Mouse (Mus musculus) midbrain, embryonic 14.5 days (tissue): ENCODE data around the gene Vsir. TPM values are rescaled to one million over a fixed set of nuclear protein-coding genes. Genes with fewer than 3 reads are reported as not detected.

Source experiments
- ATAC-seq: fragments of 200-750 bp; cut with Nextera tagmentation; 2 replicates; pipeline ENCODE4 v1.8.0; 2017; ENCODE audit warnings: moderate number of reproducible peaks, moderate library complexity; ENCODE audit not compliant: low FRiP score, low TSS enrichment
- DNase-seq: peaks from one replicate; pipeline ENCODE4 v3.0.0-alpha.2; 2015
- H3K27ac ChIP-seq: fragments of 300-500 bp; sonication (generic); replicated peaks from 2 replicates; pipeline ENCODE4 v1.5.1; 2014; ENCODE audit warnings: mild to moderate bottlenecking, low read depth, low read length, moderate library complexity
- H3K27me3 ChIP-seq: fragments of 300-500 bp; sonication (generic); 2 replicates; pipeline ENCODE4 v1.6.1; 2014; ENCODE audit warnings: low read length, control low read depth, mixed read lengths; ENCODE audit not compliant: control insufficient read depth, insufficient read depth
- H3K36me3 ChIP-seq: fragments of 300-500 bp; sonication (generic); 2 replicates; pipeline ENCODE4 v1.6.1; 2014; ENCODE audit warnings: low read length, control low read depth; ENCODE audit not compliant: control insufficient read depth, insufficient read depth
- H3K4me1 ChIP-seq: fragments of 300-500 bp; sonication (generic); 2 replicates; pipeline ENCODE4 v1.6.1; 2014; ENCODE audit warnings: mild to moderate bottlenecking, antibody characterized with exemption, low read length, control low read depth; ENCODE audit not compliant: control insufficient read depth, insufficient read depth
- H3K4me2 ChIP-seq: fragments of 300-500 bp; sonication (generic); 2 replicates; pipeline ENCODE4 v1.6.1; 2014; ENCODE audit warnings: mild to moderate bottlenecking, low read length, moderate library complexity
- H3K4me3 ChIP-seq: fragments of 300-500 bp; sonication (generic); replicated peaks from 2 replicates; pipeline ENCODE4 v1.5.1; 2014; ENCODE audit warnings: low read depth, low read length
- H3K9ac ChIP-seq: fragments of 300-500 bp; sonication (generic); replicated peaks from 2 replicates; pipeline ENCODE4 v1.6.1; 2014; ENCODE audit warnings: mild to moderate bottlenecking, low read length, moderate library complexity
- H3K9me3 ChIP-seq: fragments of 300-500 bp; sonication (generic); 2 replicates; pipeline ENCODE4 v1.6.1; 2016; ENCODE audit warnings: low read length, control low read depth, mixed read lengths; ENCODE audit not compliant: control insufficient read depth
- WGBS: fragments of 180-500 bp; shearing (Covaris S2); extraction: QIAGEN DNeasy Blood & Tissue Kit; methylation state at CpG from one replicate; pipeline ENCODE4 v1.1.7; 2014; 5-methylcytosine and 5-hydroxymethylcytosine counted together
- polyA plus RNA-seq: library from polyadenylated mRNA; unstranded; fragments of >200 nt; fragmentation: Nextera tagmentation; extraction: Ambion mirVana; gene quantifications from 2 replicates; pipeline ENCODE4 v1.2.1, GENCODE M21; 2014

Vsir gene
- polyA plus RNA-seq, 1 experiment from 2014 or later = 2.7 TPM

DNA sequence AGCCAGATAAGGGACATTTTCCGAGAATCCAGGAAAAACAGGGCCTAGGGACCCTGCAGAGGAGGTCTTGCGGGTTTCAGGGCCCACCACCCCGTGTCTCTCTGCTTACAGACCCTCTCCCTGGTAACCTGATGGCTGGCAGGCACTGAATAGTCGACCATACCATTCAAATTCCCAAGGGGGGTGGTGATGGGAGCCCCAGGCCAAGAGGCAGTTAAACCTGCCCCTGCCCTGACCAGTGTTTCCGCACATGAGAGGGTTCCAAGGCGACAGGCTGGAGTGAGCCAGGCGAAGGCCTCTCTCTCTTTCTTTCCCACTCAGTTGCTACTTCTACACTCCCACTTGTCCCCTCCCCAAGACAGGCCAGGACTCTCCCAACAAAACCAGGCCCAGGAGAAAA, 52.8 kb downstream of the Vsir start, which contains the start of gene Gm17455:
Gene Gm17455, plus strand, starts transcription at position 278 of the 400 bp plus-strand sequence.
- no peaks in the 10 kb centered on the region for H3K9me3 ChIP-seq
- H3K4me3 ChIP-seq = no peak within 1 kb of the TSS
- no peaks in the 10 kb centered on the region for H3K27me3 ChIP-seq
- ATAC-seq = no peak
- DNase-seq = peak; percentile 36
- H3K4me2 ChIP-seq = no peak within 1 kb of the TSS
- no peak within 1 kb of the TSS; the same call in 1 of the 2 replicates for H3K27ac ChIP-seq
- no peaks in the 10 kb centered on the region for H3K36me3 ChIP-seq
- 32% methylated on average over 7 of the region's 7 CpGs for WGBS
- 0 out of 2 replicates have a peak within 1 kb of the TSS, but pooled peaks have one; percentile 6 for H3K9ac ChIP-seq
- H3K4me1 ChIP-seq = peaks cover 3% of the 10 kb centered on the region; the same call in 1 of the 2 replicates

DNA sequence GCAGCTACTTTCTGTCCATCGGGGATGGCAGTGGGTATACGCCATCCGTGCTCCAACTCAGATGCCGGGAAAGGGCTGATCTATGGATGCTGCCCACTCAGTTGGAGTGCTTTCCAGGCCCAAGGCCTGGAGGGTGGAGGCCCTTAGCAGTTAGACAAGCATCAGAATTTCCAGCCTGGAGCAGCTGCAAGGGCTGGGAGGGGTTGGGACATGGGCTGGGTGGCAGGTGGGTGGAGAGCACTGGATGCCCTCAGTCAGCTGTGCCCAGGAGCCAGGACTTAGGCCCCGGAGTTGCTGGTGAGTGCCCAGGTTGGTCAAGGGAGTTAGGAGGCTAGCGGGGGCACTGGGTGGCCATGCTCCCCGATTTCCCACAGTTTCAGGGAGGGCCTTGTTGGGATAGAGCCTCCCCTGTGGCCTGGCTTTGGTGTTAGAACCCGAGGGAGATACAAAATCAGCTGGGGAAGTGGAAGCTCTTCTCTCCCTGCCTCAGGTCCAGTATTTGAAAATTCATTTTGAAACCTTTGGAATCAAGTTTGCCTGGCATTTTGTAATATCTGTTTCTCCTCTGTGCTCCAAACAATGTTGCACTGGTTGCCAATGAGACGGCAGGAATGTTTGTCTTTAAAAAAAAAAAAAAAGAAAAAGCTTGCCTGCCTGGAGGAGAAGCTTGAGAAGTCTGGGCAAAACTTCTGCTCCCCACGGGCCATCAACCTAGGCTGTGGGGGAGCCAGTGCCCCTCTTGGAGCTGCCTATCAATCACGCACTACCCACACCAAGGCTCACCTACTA, 54.0 kb downstream of the Vsir start:
- 76% methylated on average over 11 of the region's 11 CpGs for whole genome bisulfite sequencing
- no peak for ATAC-seq
- H3K4me1 ChIP-seq = peaks cover 3% of the 10 kb centered on the region; the same call in 1 of the 2 replicates
- H3K9me3 ChIP-seq = no peaks in the 10 kb centered on the region
- no peaks in the 10 kb centered on the region for H3K36me3 ChIP-seq
- H3K27me3 ChIP-seq = no peaks in the 10 kb centered on the region
- H3K27ac ChIP-seq = no peak overlapping the region; the same call in 1 of the 2 replicates
- H3K9ac ChIP-seq = no peak overlapping the region
- no peak for DNase-seq
- no peak overlapping the region for H3K4me3 ChIP-seq
- H3K4me2 ChIP-seq = no peak overlapping the region

DNA sequence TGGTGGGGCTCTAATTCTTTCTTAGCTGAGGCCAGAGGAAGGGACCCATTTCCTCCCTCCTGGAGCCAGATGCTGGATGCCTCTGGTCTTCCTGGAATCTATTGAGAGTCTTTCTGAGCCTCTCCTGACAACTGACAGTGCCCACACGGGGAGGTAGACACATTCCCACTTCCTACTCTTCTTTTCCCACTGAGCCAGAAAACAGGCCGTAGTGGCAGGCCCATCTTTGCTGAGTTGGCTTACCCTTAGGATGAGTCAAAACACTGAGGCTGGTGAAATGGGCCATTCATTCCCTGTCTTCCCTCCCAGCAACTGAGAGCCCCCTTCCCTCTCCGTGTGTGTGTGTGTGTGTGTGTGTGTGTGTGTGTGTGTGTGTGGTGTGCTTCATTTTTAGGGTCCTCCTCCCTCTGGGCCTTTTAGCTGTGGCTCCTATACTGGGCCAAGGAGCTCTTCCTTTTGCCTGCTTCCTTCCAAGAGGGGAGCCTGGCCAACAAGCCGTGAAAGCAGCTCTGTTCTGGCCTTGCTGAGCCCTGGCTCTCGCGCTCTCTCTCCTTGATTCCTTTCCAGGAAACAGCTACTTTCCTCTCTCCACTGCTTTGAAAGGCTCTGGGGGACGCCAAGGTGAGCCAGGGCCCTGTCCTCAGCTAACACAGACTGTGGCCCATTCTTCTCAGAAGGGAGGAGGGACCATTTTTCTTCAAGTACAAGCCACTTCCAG, 59.0 kb downstream of the Vsir start:
- DNase-seq (no peak), ATAC-seq (no peak)
- H3K4me3 ChIP-seq = no peak overlapping the region
- no peak overlapping the region for H3K9ac ChIP-seq
- WGBS = 62% methylated on average over 7 of the region's 7 CpGs
- no peaks in the 10 kb centered on the region for H3K27me3 ChIP-seq
- no peak overlapping the region for H3K4me2 ChIP-seq
- no peaks in the 10 kb centered on the region for H3K4me1 ChIP-seq
- H3K9me3 ChIP-seq = no peaks in the 10 kb centered on the region
- no peak overlapping the region for H3K27ac ChIP-seq
- H3K36me3 ChIP-seq = no peaks in the 10 kb centered on the region

DNA sequence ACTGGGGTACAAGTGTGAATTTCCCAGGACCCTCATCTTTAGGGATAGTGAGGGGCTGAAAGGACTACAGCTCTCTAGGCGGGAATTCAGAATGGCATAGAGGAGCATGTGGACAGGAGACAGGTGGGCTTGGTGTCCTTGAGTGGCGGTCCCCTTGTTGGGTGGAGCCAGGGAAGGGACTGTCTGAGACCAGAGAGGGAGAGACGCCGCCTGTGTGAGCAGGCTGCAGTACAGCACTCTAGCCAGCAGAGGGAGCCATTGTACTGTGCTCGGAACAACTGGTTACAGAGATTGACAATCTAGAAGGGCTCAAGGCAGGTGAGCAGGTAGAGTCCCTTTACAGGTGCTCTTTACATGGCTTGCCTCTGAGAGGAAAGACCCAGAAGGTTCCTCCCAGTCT, 61.2 kb downstream of the Vsir start:
- Histone ChIP-seq H3K4me1 (no peaks in the 10 kb centered on the region), H3K4me2 (no peak overlapping the region), H3K9me3 (no peaks in the 10 kb centered on the region), H3K27ac (no peak overlapping the region), H3K27me3 (no peaks in the 10 kb centered on the region), H3K36me3 (no peaks in the 10 kb centered on the region), H3K9ac (no peak overlapping the region), H3K4me3 (no peak overlapping the region)
- peak; percentile 15; the same call in 1 of the 2 replicates for ATAC-seq
- 6% methylated on average over 5 of the region's 5 CpGs for WGBS
- DNase-seq = peak; percentile 86

DNA sequence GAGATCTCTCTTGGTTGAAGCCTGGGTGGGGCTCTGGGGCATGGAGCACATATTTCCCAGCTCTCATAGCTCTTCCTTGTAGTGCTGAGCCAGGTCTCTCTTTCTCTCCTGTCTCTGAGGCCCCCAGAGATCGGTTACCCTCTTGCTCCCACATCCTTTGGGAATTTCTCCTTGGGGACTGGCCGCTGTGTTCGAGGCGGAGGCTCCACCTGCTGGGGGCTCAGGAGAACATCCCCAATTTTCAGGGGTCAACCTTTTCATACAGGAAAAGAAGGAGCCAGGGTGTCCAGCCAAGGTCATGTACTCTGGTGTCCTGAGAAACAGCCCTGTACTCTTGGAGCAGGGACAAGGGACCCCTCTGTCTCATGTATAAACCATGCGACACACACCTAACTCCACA, 65.1 kb downstream of the Vsir start:
- H3K36me3 ChIP-seq = no peaks in the 10 kb centered on the region
- H3K4me3 ChIP-seq = no peak overlapping the region
- H3K4me2 ChIP-seq = no peak overlapping the region
- WGBS = 29% methylated on average over 5 of the region's 5 CpGs
- no peaks in the 10 kb centered on the region for H3K4me1 ChIP-seq
- no peaks in the 10 kb centered on the region for H3K9me3 ChIP-seq
- ATAC-seq = no peak
- DNase-seq = peak; percentile 67
- no peak overlapping the region for H3K27ac ChIP-seq
- H3K27me3 ChIP-seq = no peaks in the 10 kb centered on the region
- H3K9ac ChIP-seq = no peak overlapping the region

DNA sequence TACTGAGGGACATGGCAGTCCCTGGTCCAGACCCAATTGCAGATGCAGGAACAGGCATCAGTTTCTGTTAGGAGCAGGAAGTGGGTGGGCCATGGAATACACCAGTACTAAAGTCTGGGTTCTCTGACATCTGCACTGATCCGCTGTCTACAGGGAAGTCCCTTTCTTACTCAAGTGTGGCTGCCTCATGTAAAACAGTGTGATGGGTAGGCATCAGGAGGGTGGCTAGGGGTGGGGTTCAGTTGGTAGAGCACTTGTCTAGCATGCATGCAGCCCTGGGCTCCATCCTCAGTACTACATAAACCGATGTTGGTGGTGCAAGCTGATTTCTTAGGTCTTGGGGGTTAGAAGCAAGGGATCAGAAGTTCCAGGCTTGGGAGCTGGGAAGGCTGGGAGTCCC, 67.1 kb downstream of the Vsir start:
- Histone ChIP-seq H3K4me1 (no peaks in the 10 kb centered on the region), H3K36me3 (no peaks in the 10 kb centered on the region), H3K27ac (no peak overlapping the region), H3K4me2 (no peak overlapping the region), H3K27me3 (no peaks in the 10 kb centered on the region), H3K4me3 (no peak overlapping the region), H3K9me3 (no peaks in the 10 kb centered on the region), H3K9ac (no peak overlapping the region)
- WGBS = 82% methylated on average over 2 of the region's 2 CpGs
- ATAC-seq (no peak), DNase-seq (no peak)

DNA sequence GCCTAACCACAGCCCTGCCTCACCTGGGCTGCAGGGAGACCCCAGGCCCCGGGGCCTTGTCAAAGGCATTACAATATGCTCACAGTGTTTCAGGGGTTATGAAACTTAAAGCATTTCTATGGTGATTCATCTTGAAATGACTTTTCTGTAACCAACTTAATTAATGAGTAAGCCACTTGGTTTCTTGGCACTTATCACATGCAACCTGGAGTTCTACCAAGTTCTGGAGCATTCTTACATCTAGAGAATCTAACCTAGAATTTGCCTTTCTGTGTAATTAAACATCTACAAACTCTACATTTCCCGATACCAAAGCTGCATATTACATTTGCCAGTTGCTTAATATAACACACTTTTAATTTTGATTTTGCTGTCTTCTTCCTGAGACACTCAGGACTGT, 70.4 kb downstream of the Vsir start:
- H3K36me3 ChIP-seq = no peaks in the 10 kb centered on the region
- no peak overlapping the region for H3K27ac ChIP-seq
- no peak overlapping the region for H3K9ac ChIP-seq
- no peak for DNase-seq
- WGBS = 87% methylated on average over 2 of the region's 2 CpGs
- no peaks in the 10 kb centered on the region for H3K27me3 ChIP-seq
- H3K4me3 ChIP-seq = no peak overlapping the region
- no peaks in the 10 kb centered on the region for H3K4me1 ChIP-seq
- ATAC-seq = no peak
- no peak overlapping the region for H3K4me2 ChIP-seq
- no peaks in the 10 kb centered on the region for H3K9me3 ChIP-seq

DNA sequence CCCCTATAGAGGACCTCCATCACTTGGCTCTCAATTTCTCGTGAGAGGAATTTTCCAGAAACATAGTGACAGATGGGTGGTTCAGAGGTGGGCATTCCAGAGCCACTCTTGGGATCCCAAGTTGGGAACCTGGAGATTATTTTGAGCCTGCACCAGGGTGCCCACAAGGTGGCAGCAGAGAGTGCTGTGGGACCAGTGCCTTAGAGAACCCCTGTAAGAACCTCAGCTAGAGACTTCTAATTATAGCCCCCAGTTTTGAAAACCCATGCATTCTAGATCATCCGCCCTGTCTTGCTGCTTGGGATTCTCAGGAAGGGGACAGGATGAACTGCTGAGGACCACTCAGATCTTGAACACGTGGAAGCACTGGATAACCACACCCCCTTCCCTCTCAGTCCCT, 71.5 kb downstream of the Vsir start:
- Histone ChIP-seq H3K36me3 (no peaks in the 10 kb centered on the region), H3K4me2 (no peak overlapping the region), H3K4me1 (no peaks in the 10 kb centered on the region), H3K4me3 (no peak overlapping the region), H3K9ac (no peak overlapping the region), H3K9me3 (no peaks in the 10 kb centered on the region), H3K27me3 (no peaks in the 10 kb centered on the region), H3K27ac (no peak overlapping the region)
- ATAC-seq (0 out of 2 replicates have a peak, but pooled peaks have one; percentile 46), DNase-seq (peak; percentile 89)
- WGBS = 21% methylated on average over 3 of the region's 3 CpGs
